Mouse (Mus musculus) embryonic facial prominence, embryonic 15.5 days (tissue): ENCODE data around the gene Mrpl52. TPM values are rescaled to one million over a fixed set of nuclear protein-coding genes. Genes with fewer than 3 reads are reported as not detected.

Experiments
- ATAC-seq: fragments of 200-750 bp; cut with Nextera tagmentation; 2 replicates; pipeline ENCODE4 v1.8.0; 2017; ENCODE audit warnings: low read depth, moderate TSS enrichment; ENCODE audit not compliant: insufficient number of reproducible peaks, low FRiP score, low TSS enrichment
- H3K27ac ChIP-seq: fragments of 300-500 bp; sonication (generic); replicated peaks from 2 replicates; pipeline ENCODE4 v1.5.1; 2015; ENCODE audit warnings: mild to moderate bottlenecking, inconsistent platforms
- H3K27me3 ChIP-seq: fragments of 300-500 bp; sonication (generic); 2 replicates; pipeline ENCODE4 v1.6.1; 2015; ENCODE audit warnings: inconsistent platforms
- H3K36me3 ChIP-seq: fragments of 300-500 bp; sonication (generic); 2 replicates; pipeline ENCODE4 v1.6.1; 2015; ENCODE audit warnings: mild to moderate bottlenecking, inconsistent platforms
- H3K4me1 ChIP-seq: fragments of 300-500 bp; sonication (generic); 2 replicates; pipeline ENCODE4 v1.6.1; 2015; ENCODE audit warnings: inconsistent platforms
- H3K4me2 ChIP-seq: fragments of 300-500 bp; sonication (generic); replicated peaks from 2 replicates; pipeline ENCODE4 v1.6.1; 2015; ENCODE audit warnings: mild to moderate bottlenecking, inconsistent platforms
- H3K4me3 ChIP-seq: fragments of 300-500 bp; sonication (generic); replicated peaks from 2 replicates; pipeline ENCODE4 v1.5.1; 2015; ENCODE audit warnings: mild to moderate bottlenecking, inconsistent platforms
- H3K9ac ChIP-seq: fragments of 300-500 bp; sonication (generic); 2 replicates; pipeline ENCODE4 v1.6.1; 2015; ENCODE audit warnings: inconsistent platforms
- H3K9me3 ChIP-seq: fragments of 300-500 bp; sonication (generic); replicated peaks from 2 replicates; pipeline ENCODE4 v1.6.1; 2016; ENCODE audit warnings: inconsistent platforms
- WGBS: fragments of 180-500 bp; shearing (Covaris S2); methylation state at CpG from one replicate; pipeline ENCODE4 v1.1.7; 2015; 5-methylcytosine and 5-hydroxymethylcytosine counted together
- polyA plus RNA-seq: library from polyadenylated mRNA; unstranded; fragments of >200 nt; fragmentation: Nextera tagmentation; extraction: Ambion mirVana; gene quantifications from 2 replicates; pipeline ENCODE4 v1.2.1, GENCODE M21; 2015

Gene Mrpl52
- polyA plus RNA-seq, 1 experiment from 2014 or later: 228 TPM

DNA sequence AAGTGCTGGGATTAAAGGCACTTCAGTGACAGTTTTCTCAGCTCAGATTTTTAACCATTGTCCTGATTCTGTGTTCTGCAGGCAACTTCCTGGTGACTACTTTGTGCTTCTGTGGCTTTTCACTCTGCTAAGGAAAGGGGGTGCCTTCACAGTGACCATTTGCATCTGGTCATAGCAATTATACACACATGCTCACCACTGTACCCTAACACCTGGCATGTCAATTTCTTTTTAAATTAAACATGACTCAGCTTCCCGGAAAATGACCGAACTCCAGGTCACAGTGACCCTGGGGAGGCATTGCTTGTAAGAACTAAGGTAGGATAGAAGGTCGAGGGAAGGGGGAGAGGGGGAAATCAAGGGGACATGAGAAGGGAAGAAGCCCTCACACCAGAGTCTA, 32.9 kb upstream of the Mrpl52 start:
- Histone ChIP-seq H3K9ac (no peak overlapping the region), H3K4me1 (no peaks in the 10 kb centered on the region), H3K27me3 (no peaks in the 10 kb centered on the region), H3K36me3 (no peaks in the 10 kb centered on the region), H3K4me3 (no peak overlapping the region), H3K4me2 (no peak overlapping the region), H3K27ac (no peak overlapping the region), H3K9me3 (no peaks in the 10 kb centered on the region)
- no peak for ATAC-seq
- 59% methylated on average over 3 of the region's 3 CpGs for WGBS

DNA sequence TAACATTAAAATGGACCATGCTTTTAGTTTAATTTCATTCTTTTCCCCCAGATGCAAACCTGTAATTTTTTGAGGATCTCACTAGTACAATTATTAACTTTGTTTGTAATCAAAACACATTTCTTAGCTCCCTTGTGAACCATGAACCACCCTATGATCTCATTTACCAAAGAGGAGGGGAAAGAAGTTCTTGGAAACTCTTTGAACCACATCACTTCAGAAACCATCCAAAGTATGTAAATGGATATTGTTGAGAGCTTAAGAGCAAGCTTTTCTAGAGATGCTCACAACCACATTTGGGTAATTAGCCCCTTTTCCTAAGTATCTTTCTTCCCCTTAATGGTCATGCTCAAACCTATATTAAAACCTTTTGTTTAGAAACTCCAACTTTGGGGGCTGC, 32.4 kb upstream of the Mrpl52 start:
- no peak overlapping the region for H3K27ac ChIP-seq
- no peak for ATAC-seq
- no peak overlapping the region for H3K4me3 ChIP-seq
- no peaks in the 10 kb centered on the region for H3K9me3 ChIP-seq
- no peak overlapping the region for H3K9ac ChIP-seq
- no peaks in the 10 kb centered on the region for H3K36me3 ChIP-seq
- no peaks in the 10 kb centered on the region for H3K4me1 ChIP-seq
- no peak overlapping the region for H3K4me2 ChIP-seq
- no peaks in the 10 kb centered on the region for H3K27me3 ChIP-seq

DNA sequence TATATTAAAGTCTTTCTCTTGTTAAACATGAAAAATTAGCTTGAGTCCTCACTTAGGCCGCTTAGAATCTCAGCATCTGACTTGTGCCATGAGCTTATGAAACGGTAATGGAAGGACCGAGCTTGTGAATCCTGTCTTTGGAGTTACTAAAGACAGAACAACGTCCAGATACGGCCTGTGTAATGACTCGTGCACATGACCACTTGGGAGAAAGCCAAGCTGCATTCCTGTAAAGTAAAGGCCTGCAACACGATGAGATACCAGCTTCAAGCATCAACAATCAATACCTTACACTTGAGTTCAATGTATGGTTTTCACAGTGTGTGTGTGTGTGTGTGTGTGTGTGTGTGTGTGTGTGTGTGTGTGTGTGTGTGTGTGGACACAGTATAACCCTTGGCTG, 30.0 kb upstream of the Mrpl52 start:
- no peak for ATAC-seq
- no peak overlapping the region for H3K9ac ChIP-seq
- H3K27me3 ChIP-seq: no peaks in the 10 kb centered on the region
- 78% methylated on average over 7 of the region's 7 CpGs for whole genome bisulfite sequencing
- no peak overlapping the region for H3K27ac ChIP-seq
- H3K4me2 ChIP-seq: no peak overlapping the region
- no peaks in the 10 kb centered on the region for H3K36me3 ChIP-seq
- H3K9me3 ChIP-seq: no peaks in the 10 kb centered on the region
- no peak overlapping the region for H3K4me3 ChIP-seq
- no peaks in the 10 kb centered on the region for H3K4me1 ChIP-seq

DNA sequence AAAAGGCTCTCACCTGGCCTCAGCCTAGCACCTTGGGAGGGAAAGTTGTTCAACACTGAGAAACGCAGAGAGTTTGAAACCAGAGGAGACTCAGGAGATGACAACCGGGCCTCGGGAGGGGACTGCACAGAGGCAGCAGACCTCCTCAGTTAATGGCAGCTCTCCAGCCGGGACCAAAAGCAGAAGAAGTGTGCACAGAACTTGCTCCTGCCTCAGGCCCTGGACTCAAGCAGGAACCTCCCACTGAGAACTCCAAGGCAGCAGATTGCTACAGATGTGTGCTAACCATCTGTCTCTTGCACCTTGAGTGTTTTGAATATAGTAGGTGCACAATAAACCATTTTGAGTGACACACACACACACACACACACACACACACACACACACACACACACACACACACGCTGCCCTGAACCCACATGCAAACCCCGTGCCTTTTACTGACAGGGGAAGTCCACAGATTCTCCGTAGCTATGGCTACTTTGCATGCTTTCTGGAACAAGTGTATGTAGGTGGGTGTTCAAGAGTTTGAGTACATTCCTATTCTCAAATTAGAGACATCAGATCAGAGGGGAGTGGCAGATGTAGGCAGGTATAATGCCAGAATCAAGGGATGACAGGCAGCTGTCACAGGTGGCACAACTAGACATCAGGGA, 28.7 kb upstream of the Mrpl52 start:
- Histone ChIP-seq H3K9ac (no peak overlapping the region), H3K4me3 (no peak overlapping the region), H3K4me2 (no peak overlapping the region), H3K36me3 (no peaks in the 10 kb centered on the region), H3K27ac (no peak overlapping the region), H3K27me3 (no peaks in the 10 kb centered on the region), H3K9me3 (no peaks in the 10 kb centered on the region), H3K4me1 (no peaks in the 10 kb centered on the region)
- 68% methylated on average over 7 of the region's 7 CpGs for WGBS
- no peak for ATAC-seq

GRCm38 (mm10) chr14:54398528-54398916, 28.2 kb upstream of the Mrpl52 start:
- H3K36me3 ChIP-seq: no peaks in the 10 kb centered on the region
- H3K27ac ChIP-seq: no peak overlapping the region
- H3K27me3 ChIP-seq: no peaks in the 10 kb centered on the region
- no peak overlapping the region for H3K4me3 ChIP-seq
- H3K4me1 ChIP-seq: no peaks in the 10 kb centered on the region
- H3K4me2 ChIP-seq: no peak overlapping the region
- no peaks in the 10 kb centered on the region for H3K9me3 ChIP-seq
- ATAC-seq: no peak
- 43% methylated on average over 7 of the region's 7 CpGs for WGBS
- no peak overlapping the region for H3K9ac ChIP-seq

- no peak overlapping the region for H3K9ac ChIP-seq
- WGBS: 36% methylated on average over 8 of the region's 8 CpGs
- H3K36me3 ChIP-seq: no peaks in the 10 kb centered on the region
- no peaks in the 10 kb centered on the region for H3K27me3 ChIP-seq
- ATAC-seq: no peak
- H3K4me3 ChIP-seq: no peak overlapping the region
- no peaks in the 10 kb centered on the region for H3K9me3 ChIP-seq
- H3K27ac ChIP-seq: no peak overlapping the region
- no peaks in the 10 kb centered on the region for H3K4me1 ChIP-seq
- no peak overlapping the region for H3K4me2 ChIP-seq
These were observed 27.8 kb upstream of the Mrpl52 start for GRCm38 (mm10) chr14:54398921-54399382.

- Histone ChIP-seq H3K4me2 (no peak overlapping the region), H3K36me3 (no peaks in the 10 kb centered on the region), H3K9ac (no peak overlapping the region), H3K4me3 (no peak overlapping the region), H3K9me3 (no peaks in the 10 kb centered on the region), H3K4me1 (no peaks in the 10 kb centered on the region), H3K27me3 (no peaks in the 10 kb centered on the region), H3K27ac (no peak overlapping the region)
- 62% methylated on average over 3 of the region's 3 CpGs for WGBS
- ATAC-seq: no peak
These were observed 25.0 kb upstream of the Mrpl52 start for GRCm38 (mm10) chr14:54401723-54402122.

- no peaks in the 10 kb centered on the region for H3K27me3 ChIP-seq
- H3K4me2 ChIP-seq: no peak overlapping the region
- H3K4me3 ChIP-seq: no peak overlapping the region
- no peak overlapping the region for H3K27ac ChIP-seq
- 82% methylated on average over 25 of the region's 25 CpGs for WGBS
- H3K4me1 ChIP-seq: peaks cover 12% of the 10 kb centered on the region; the same call in 1 of the 2 replicates
- no peaks in the 10 kb centered on the region for H3K36me3 ChIP-seq
- no peak overlapping the region for H3K9ac ChIP-seq
- H3K9me3 ChIP-seq: no peaks in the 10 kb centered on the region
- no peak for ATAC-seq
These were observed 18.2 kb upstream of the Mrpl52 start for GRCm38 (mm10) chr14:54408336-54409056.

DNA sequence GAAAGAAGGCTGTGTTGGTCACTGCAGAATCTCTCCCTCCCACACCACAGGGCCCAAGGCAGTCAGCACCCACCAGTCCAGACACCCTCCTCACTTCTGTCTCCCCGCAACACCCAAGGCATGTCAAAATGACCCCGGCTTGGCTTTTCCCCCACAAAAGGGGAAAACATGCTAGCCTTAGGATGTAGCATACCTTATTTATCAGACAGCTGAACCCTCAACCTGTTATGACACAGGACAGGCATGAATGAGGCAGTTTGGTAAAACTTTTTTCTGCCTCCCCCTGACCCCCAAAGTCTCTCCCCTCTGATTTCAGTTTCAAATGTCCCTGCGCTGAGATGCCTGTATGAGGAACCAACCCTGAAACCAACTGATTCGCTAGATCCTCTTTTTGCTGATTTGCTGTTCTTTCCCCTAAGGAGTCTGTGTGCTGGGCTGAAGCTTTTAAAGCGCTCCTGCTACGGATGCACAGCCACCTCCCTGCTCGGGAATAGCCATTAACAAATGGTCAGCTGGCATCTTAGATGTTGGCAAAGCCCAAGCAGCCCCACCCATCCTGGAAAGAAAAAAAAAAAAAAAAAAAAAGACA, 17.6 kb upstream of the Mrpl52 start:
- Histone ChIP-seq H3K4me2 (no peak overlapping the region), H3K27me3 (no peaks in the 10 kb centered on the region), H3K4me3 (no peak overlapping the region), H3K36me3 (no peaks in the 10 kb centered on the region), H3K27ac (no peak overlapping the region; the same call in 1 of the 2 replicates), H3K9ac (no peak overlapping the region), H3K9me3 (no peaks in the 10 kb centered on the region), H3K4me1 (peaks cover 19% of the 10 kb centered on the region)
- WGBS: 70% methylated on average over 7 of the region's 7 CpGs
- no peak for ATAC-seq

- Histone ChIP-seq H3K4me3 (no peak overlapping the region), H3K27me3 (0 out of 2 replicates have a peak, but pooled peaks cover under 1% of the 10 kb centered on the region), H3K9ac (no peak overlapping the region), H3K36me3 (no peaks in the 10 kb centered on the region), H3K4me1 (peaks cover 25% of the 10 kb centered on the region), H3K27ac (peak overlapping the region; percentile 51), H3K9me3 (no peaks in the 10 kb centered on the region), H3K4me2 (no peak overlapping the region; the same call in 1 of the 2 replicates)
- no peak for ATAC-seq
- WGBS: 38% methylated on average over 17 of the region's 17 CpGs
These were observed 16.5 kb upstream of the Mrpl52 start for GRCm38 (mm10) chr14:54409980-54410810.

DNA sequence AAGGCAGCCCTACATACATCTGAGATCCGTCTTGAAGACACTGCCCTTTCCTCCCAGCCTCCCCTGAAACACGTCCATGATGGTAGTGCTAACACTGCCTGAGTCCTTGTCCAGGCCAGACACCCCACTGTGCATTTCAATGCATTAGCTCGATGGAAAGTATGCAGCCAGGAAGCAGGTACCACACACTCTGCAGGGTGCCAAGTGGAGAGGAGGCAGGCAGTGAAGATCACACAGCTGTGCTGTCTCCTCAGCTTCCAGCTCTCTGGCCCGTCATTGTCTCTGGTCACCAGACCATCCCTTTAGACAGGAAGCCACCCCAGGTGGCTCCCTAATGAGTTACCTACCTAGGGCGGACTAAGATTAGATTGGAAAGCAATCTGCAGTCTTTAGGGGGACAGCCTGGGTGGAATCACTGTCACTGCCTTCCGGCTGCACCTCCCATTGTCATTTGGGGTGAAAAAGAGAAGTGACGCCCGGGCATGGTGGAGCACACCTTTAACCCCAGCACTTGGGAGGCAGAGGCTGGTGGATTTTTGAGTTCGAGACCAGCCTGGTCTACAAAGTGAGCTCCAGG, 14.6 kb upstream of the Mrpl52 start:
- H3K9me3 ChIP-seq: no peaks in the 10 kb centered on the region
- peaks cover 5% of the 10 kb centered on the region; the same call in 1 of the 2 replicates for H3K27me3 ChIP-seq
- H3K4me2 ChIP-seq: no peak overlapping the region
- no peak overlapping the region for H3K27ac ChIP-seq
- H3K4me1 ChIP-seq: peaks cover 25% of the 10 kb centered on the region
- WGBS: 60% methylated on average over 9 of the region's 9 CpGs
- H3K9ac ChIP-seq: no peak overlapping the region
- no peak for ATAC-seq
- no peaks in the 10 kb centered on the region for H3K36me3 ChIP-seq
- H3K4me3 ChIP-seq: no peak overlapping the region
